Mouse (Mus musculus) small intestine, adult 2 months (tissue): ENCODE results near the gene Gm11232. TPM values are rescaled to one million over a fixed set of nuclear protein-coding genes. Genes with fewer than 3 reads are reported as not detected.

Experiments used
- H3K27ac ChIP-seq: fragments of 200-500 bp; 2 replicates; pipeline ENCODE4 v1.5.1; 2012; ENCODE audit warnings: low read depth, low read length, control low read depth, inconsistent platforms; ENCODE audit not compliant: insufficient read depth
- H3K27me3 ChIP-seq: fragments of 200-500 bp; 2 replicates; pipeline ENCODE4 v1.6.1; 2012; ENCODE audit warnings: mild to moderate bottlenecking, moderate library complexity, low read length, inconsistent platforms; ENCODE audit not compliant: control insufficient read depth, insufficient read depth
- H3K36me3 ChIP-seq: fragments of 200-500 bp; 2 replicates; pipeline ENCODE4 v1.6.1; 2012; ENCODE audit warnings: mild to moderate bottlenecking, low read length, control low read depth, inconsistent platforms; ENCODE audit not compliant: control insufficient read depth, insufficient read depth
- H3K4me1 ChIP-seq: fragments of 200-500 bp; 2 replicates; pipeline ENCODE4 v1.6.1; 2012; ENCODE audit warnings: low read length, inconsistent platforms, mixed read lengths; ENCODE audit not compliant: control insufficient read depth, insufficient read depth, insufficient read length
- H3K4me3 ChIP-seq: fragments of 200-500 bp; 2 replicates; pipeline ENCODE4 v1.5.1; 2012; ENCODE audit warnings: low read depth, mild to moderate bottlenecking, control low read depth, inconsistent platforms, low read length, moderate library complexity
- CTCF ChIP-seq: fragments of 200-500 bp; IDR thresholded peaks from 2 replicates; pipeline ENCODE4 v1.5.1; 2012; ENCODE audit warnings: low read depth, mild to moderate bottlenecking, control low read depth, inconsistent platforms, low read length, moderate library complexity, mixed read lengths; ENCODE audit not compliant: insufficient replicate concordance, insufficient read length; ENCODE audit errors: extremely low read depth
- POLR2A ChIP-seq: fragments of 200-500 bp; IDR thresholded peaks from 2 replicates; pipeline ENCODE4 v1.6.1; 2012; ENCODE audit warnings: low read depth, mild to moderate bottlenecking, control low read depth, inconsistent platforms, low read length, moderate library complexity
- WGBS: fragments of 180-500 bp; shearing (Covaris S2); methylation state at CpG from one replicate; pipeline ENCODE4 v1.1.7; 2018; 5-methylcytosine and 5-hydroxymethylcytosine counted together
- polyA plus RNA-seq: library from polyadenylated mRNA; depleted of rRNA; stranded (reverse); fragments of >200 nt; gene quantifications from 2 replicates; pipeline ENCODE4 v1.2.3, GENCODE M21; 2012

Gene Gm11232
- polyA plus RNA-seq, 1 experiment: not detected

- H3K27me3 ChIP-seq: no peaks in the 10 kb centered on the region
- H3K27ac ChIP-seq: no peak overlapping the region
- TF ChIP-seq POLR2A (no peak), CTCF (no peak)
- peaks cover 4% of the 10 kb centered on the region; the same call in 1 of the 2 replicates for H3K4me1 ChIP-seq
- H3K36me3 ChIP-seq: no peaks in the 10 kb centered on the region
- no peak overlapping the region for H3K4me3 ChIP-seq
- 87% methylated on average over 3 of the region's 3 CpGs for WGBS
These were observed 22.5 kb downstream of the Gm11232 start for GRCm38 (mm10) chr4:71735261-71735660.

- Histone ChIP-seq H3K4me3 (no peak overlapping the region), H3K4me1 (peaks cover 2% of the 10 kb centered on the region; the same call in 1 of the 2 replicates), H3K27ac (no peak overlapping the region), H3K36me3 (no peaks in the 10 kb centered on the region), H3K27me3 (no peaks in the 10 kb centered on the region)
- TF ChIP-seq POLR2A (no peak), CTCF (no peak)
These were observed 28.4 kb downstream of the Gm11232 start for GRCm38 (mm10) chr4:71729401-71729800.

- Histone ChIP-seq H3K4me1 (peaks cover 2% of the 10 kb centered on the region; the same call in 1 of the 2 replicates), H3K27me3 (no peaks in the 10 kb centered on the region), H3K36me3 (no peaks in the 10 kb centered on the region), H3K27ac (no peak overlapping the region), H3K4me3 (no peak overlapping the region)
- 63% methylated on average over 2 of the region's 2 CpGs for WGBS
- TF ChIP-seq CTCF (no peak), POLR2A (no peak)
These were observed 30.2 kb downstream of the Gm11232 start for GRCm38 (mm10) chr4:71727611-71728010.

DNA sequence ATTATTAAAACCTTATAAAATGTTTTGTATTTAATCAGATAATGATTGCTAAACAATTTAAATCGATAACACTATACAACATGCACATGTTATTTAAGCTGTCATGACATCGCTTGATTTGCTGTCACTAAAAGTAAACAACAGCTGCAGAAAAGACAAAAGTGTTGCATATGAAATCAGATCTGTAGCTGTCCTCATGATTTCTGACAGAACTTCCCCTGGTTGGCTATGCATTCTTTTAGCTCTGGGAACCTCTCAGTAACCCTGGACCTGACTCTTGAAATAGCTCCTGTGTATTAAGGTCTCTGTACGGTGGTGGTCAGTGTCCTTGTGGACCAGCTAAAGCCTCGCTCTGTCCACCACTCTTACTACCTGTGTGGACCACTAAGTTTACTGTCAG is 30.7 kb downstream of the Gm11232 start:
- no peaks in the 10 kb centered on the region for H3K27me3 ChIP-seq
- H3K36me3 ChIP-seq: no peaks in the 10 kb centered on the region
- H3K4me3 ChIP-seq: no peak overlapping the region
- no peak overlapping the region for H3K27ac ChIP-seq
- WGBS: 78% methylated on average over 4 of the region's 4 CpGs
- no peak for TF ChIP-seq CTCF
- TF ChIP-seq POLR2A: no peak
- peaks cover 2% of the 10 kb centered on the region; the same call in 1 of the 2 replicates for H3K4me1 ChIP-seq

- Histone ChIP-seq H3K27me3 (no peaks in the 10 kb centered on the region), H3K4me1 (peaks cover 2% of the 10 kb centered on the region; the same call in 1 of the 2 replicates), H3K27ac (no peak overlapping the region), H3K36me3 (no peaks in the 10 kb centered on the region), H3K4me3 (no peak overlapping the region)
- 56% methylated on average over 2 of the region's 2 CpGs for WGBS
- no peak for TF ChIP-seq POLR2A
- no peak for TF ChIP-seq CTCF
These were observed 31.9 kb downstream of the Gm11232 start for GRCm38 (mm10) chr4:71725889-71726288.
